Mouse (Mus musculus): Measurements from ENCODE around the gene Rpl38. TPM values are rescaled to one million over a fixed set of nuclear protein-coding genes. Genes with fewer than 3 reads are reported as not detected.

Gene Rpl38
- 839 and 864 TPM in 2 replicates for polyA plus RNA-seq (2016; fragmentation: Nextera tagmentation; extraction: Ambion mirVana)

DNA sequence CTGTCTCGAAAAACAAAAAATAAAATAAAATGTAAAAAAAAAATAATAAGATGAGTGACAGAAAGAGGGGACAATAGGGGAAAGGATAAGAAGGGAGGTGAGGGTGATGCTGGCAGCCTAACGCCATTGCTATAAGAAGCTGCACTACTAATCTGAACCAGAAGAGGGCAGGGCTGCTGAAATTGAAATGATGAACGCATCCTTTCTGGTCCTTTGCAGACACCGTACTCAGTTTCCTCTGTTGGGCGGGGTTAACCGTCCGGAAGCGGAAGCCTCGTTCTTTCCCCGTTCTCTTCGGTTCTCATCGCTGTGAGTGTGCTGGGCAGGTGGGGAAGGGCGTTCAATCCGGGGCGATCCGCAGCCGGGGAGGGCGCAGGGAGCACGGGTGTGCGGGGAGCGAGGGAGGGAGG is at the start of gene Rpl38:
Gene Rpl38 (plus strand): TSS at position 224 of the 410 bp plus-strand sequence.
- peak; percentile 85 for ATAC-seq (ENCODE audit: low FRiP score, low read depth)
- Histone ChIP-seq H3K27me3 (peaks cover 20% of the 10 kb centered on the region), H3K4me1 (peaks cover 22% of the 10 kb centered on the region), H3K9ac (replicated peaks) (peak within 1 kb of the TSS; percentile 94), H3K9me3 (no peaks in the 10 kb centered on the region), H3K27ac (replicated peaks) (peak within 1 kb of the TSS; percentile 89), H3K4me2 (replicated peaks) (peak within 1 kb of the TSS; percentile 98), H3K4me3 (peak within 1 kb of the TSS; percentile 77), H3K36me3 (peaks cover 32% of the 10 kb centered on the region)
- WGBS = 0% methylated on average over 19 of the region's 21 CpGs

DNA sequence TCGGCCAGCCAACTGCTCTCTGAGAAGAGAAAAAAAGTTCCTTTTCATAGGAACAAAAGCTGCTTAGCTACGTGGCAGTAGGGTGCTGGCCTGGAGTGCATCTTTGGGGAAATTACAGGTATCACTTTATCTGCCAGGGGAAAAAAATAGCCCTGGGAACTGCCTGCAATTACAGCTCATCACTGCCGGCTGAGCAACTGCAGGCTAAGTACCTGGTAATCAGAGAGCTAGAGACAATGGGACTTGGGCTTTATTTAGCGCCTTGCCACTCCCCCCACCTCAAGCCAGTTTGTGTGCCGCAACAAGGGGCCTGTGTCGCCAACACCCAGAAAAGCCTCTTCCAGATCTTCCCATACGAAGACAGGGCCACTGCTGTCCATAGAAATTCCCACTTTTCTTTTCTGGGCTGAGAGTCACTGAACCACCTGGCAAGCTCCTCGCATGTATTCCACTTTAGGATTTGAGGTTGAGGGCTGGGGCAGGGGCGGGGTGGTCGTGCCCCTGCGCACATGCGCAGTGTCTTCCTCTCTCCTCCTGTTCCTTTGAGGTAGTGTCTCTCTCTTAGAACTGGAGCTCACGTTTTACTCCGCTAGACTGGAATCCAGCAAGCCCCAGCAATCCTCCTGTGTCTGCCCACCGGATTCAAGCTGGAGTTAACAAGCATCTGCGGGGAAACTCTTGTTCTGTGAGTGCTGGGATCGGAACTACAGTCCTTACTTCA is 49.5 kb upstream of the Rpl38 start:
- H3K9me3 ChIP-seq = no peaks in the 10 kb centered on the region
- H3K9ac ChIP-seq (replicated peaks) = no peak overlapping the region
- H3K36me3 ChIP-seq = no peaks in the 10 kb centered on the region
- no peak for ATAC-seq (ENCODE audit: low FRiP score, low read depth)
- WGBS = 43% methylated on average over 17 of the region's 17 CpGs
- H3K4me3 ChIP-seq = no peak overlapping the region
- no peaks in the 10 kb centered on the region; the same call in 1 of the 2 replicates for H3K4me1 ChIP-seq
- no peak overlapping the region for H3K27ac ChIP-seq (replicated peaks)
- no peak overlapping the region for H3K4me2 ChIP-seq (replicated peaks)
- no peaks in the 10 kb centered on the region for H3K27me3 ChIP-seq

DNA sequence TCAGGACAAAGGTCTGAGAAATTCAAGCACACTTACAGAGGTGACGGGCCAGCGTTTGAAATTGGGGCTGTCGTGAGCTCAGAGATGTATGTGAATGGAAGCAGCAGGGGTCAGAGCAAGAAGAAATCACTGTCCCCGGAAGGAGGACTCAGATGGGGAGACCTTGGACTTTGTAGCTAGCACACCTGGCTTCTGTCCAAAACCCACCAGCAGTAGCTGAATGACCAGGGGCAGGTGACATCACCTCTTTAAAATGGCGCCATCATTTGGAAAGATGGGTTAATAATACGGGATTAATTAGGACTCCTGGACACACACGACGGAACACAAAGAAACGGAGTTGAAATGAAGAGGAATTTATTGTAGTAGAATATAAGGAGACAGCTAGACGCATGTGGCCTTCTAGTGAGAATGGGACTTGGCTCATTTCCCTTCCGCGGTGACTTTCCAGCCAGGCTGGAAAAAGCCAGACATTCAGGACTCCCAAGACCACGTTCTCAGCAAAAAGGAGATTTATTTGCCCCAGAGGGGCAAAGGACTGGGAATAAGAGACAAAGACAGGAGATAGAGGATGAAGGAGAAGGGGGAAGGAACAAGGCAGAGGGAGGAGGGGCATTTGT is 42.1 kb upstream of the Rpl38 start:
- Histone ChIP-seq H3K27me3 (no peaks in the 10 kb centered on the region), H3K4me1 (no peaks in the 10 kb centered on the region; the same call in 1 of the 2 replicates), H3K27ac (replicated peaks) (no peak overlapping the region), H3K4me3 (no peak overlapping the region), H3K9ac (replicated peaks) (no peak overlapping the region), H3K4me2 (replicated peaks) (no peak overlapping the region), H3K9me3 (peaks cover 7% of the 10 kb centered on the region), H3K36me3 (no peaks in the 10 kb centered on the region)
- WGBS = 80% methylated on average over 13 of the region's 13 CpGs
- no peak for ATAC-seq (ENCODE audit: low FRiP score, low read depth)

DNA sequence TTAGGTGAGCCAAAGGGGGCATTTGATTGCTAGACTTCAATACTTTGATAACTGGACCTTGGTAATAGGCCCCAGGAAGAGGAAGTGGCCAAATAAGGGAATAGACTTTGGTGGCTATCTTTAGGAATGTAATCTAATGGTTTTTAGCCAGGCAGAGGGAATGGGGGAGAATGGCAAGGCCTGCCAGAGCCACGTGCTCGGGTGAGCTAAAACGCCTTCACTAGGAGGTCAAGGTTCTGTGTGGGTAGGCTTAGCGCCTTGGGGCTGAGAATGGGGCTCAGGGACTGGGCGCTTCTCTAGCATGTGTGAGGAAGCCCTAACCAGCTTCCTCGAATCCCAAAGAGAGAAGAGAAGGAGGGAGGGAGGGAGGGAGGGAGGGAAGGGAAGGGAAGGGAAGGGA is 41.3 kb upstream of the Rpl38 start:
- ATAC-seq (ENCODE audit: low FRiP score, low read depth) = no peak
- no peaks in the 10 kb centered on the region; the same call in 1 of the 2 replicates for H3K4me1 ChIP-seq
- H3K4me3 ChIP-seq = no peak overlapping the region
- no peak overlapping the region for H3K27ac ChIP-seq (replicated peaks)
- 83% methylated on average over 5 of the region's 6 CpGs for WGBS
- H3K27me3 ChIP-seq = no peaks in the 10 kb centered on the region
- no peak overlapping the region for H3K4me2 ChIP-seq (replicated peaks)
- no peak overlapping the region for H3K9ac ChIP-seq (replicated peaks)
- H3K36me3 ChIP-seq = no peaks in the 10 kb centered on the region
- H3K9me3 ChIP-seq = peaks cover 7% of the 10 kb centered on the region

DNA sequence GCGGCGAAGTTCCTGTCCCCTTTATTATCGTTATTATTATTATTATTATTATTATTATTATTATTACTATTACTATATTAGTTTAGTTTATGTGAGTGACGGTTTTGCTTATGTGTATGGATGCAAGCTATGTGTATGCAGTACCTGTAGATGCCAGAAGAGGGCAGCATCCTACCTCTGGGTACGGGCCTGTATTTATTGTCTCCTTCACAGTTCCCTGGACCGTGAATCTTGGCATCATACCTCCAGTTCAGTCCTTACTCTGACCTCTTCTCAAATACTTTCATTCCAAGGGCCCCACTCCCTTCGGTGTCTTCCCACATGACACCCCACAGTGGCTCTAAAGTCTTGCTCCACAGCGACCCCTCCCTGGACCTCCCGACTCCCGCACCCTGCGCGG is 40.3 kb upstream of the Rpl38 start:
- no peak overlapping the region for H3K4me2 ChIP-seq (replicated peaks)
- H3K4me3 ChIP-seq = no peak overlapping the region
- H3K9me3 ChIP-seq = peaks cover 7% of the 10 kb centered on the region
- H3K4me1 ChIP-seq = no peaks in the 10 kb centered on the region; the same call in 1 of the 2 replicates
- no peak overlapping the region for H3K9ac ChIP-seq (replicated peaks)
- H3K36me3 ChIP-seq = no peaks in the 10 kb centered on the region
- no peak overlapping the region for H3K27ac ChIP-seq (replicated peaks)
- no peak for ATAC-seq (ENCODE audit: low FRiP score, low read depth)
- H3K27me3 ChIP-seq = no peaks in the 10 kb centered on the region
- 75% methylated on average over 12 of the region's 12 CpGs for WGBS

DNA sequence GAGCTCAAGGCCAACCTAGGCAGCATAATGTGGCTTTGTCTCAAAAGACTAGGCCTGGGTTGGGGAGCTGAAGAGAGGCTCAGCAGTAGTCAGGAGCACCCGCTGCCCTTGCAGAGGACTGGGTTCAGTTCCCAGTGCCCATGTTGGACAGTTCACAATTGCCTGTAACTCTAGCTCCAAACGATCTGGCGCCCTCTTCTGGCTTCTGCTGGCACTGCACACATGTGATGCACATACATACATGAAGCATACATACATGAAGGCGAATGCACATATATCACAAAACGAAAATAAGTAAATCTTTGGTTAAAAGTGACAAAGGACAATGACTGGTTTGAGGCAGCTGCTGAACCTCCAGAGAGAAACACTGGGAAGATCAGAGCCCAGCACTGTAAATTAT is 38.3 kb upstream of the Rpl38 start:
- H3K4me3 ChIP-seq = no peak overlapping the region
- no peak overlapping the region for H3K4me2 ChIP-seq (replicated peaks)
- no peaks in the 10 kb centered on the region for H3K36me3 ChIP-seq
- H3K27ac ChIP-seq (replicated peaks) = no peak overlapping the region
- H3K9ac ChIP-seq (replicated peaks) = no peak overlapping the region
- no peaks in the 10 kb centered on the region for H3K27me3 ChIP-seq
- no peaks in the 10 kb centered on the region; the same call in 1 of the 2 replicates for H3K4me1 ChIP-seq
- no peak for ATAC-seq (ENCODE audit: low FRiP score, low read depth)
- peaks cover 7% of the 10 kb centered on the region for H3K9me3 ChIP-seq
- WGBS = 83% methylated on average over 5 of the region's 5 CpGs

DNA sequence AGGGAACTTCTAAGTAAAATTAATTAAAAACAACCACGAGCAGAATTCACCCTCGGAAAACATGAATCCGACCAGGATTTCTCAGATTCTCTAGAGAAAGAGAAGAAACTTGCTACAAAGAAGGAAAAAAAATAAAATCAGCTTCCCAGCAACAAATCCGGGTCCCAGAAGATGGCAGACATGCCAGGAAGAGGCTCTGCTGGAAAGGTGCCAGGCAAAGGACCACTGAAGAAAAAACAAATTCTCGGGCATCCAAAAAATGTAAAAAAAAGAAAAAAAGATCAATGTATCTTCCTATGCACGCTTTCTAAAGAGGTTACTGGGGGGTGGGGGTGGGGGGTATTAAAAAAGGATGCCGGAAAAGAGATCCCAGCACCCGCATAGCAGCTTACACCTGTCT is 36.1 kb upstream of the Rpl38 start:
- ATAC-seq (ENCODE audit: low FRiP score, low read depth) = no peak
- WGBS = 76% methylated on average over 8 of the region's 8 CpGs
- Histone ChIP-seq H3K4me1 (peaks cover 12% of the 10 kb centered on the region), H3K9me3 (peaks cover 7% of the 10 kb centered on the region), H3K27ac (replicated peaks) (no peak overlapping the region), H3K27me3 (peaks cover 9% of the 10 kb centered on the region), H3K4me2 (replicated peaks) (no peak overlapping the region), H3K9ac (replicated peaks) (no peak overlapping the region), H3K4me3 (no peak overlapping the region), H3K36me3 (no peaks in the 10 kb centered on the region)

DNA sequence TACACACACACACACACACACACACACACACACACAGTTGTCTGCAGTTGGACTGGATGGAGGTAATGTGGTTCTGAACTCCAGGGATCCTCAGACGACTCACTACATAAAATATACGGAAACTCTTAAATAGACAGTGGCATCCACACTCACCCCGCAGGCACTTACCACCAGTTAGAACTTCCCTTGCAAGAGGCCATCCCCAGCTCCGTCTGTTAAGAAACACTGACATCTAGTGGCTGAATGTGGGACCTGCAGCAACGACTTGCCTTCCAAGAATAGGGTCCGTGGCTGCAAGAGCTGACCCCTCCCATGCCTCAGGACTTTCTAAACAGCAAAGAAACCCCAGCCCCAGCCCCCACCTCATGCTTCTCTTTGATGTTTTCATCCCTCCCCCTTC is 32.0 kb upstream of the Rpl38 start:
- Histone ChIP-seq H3K27ac (replicated peaks) (no peak overlapping the region), H3K27me3 (peaks cover 45% of the 10 kb centered on the region), H3K4me1 (peaks cover 32% of the 10 kb centered on the region), H3K36me3 (no peaks in the 10 kb centered on the region), H3K4me3 (no peak overlapping the region), H3K9ac (replicated peaks) (no peak overlapping the region; the same call in 1 of the 2 replicates), H3K4me2 (replicated peaks) (peak overlapping the region; percentile 34), H3K9me3 (no peaks in the 10 kb centered on the region)
- 2% methylated on average over 6 of the region's 6 CpGs for WGBS
- peak; percentile 63 for ATAC-seq (ENCODE audit: low FRiP score, low read depth)

DNA sequence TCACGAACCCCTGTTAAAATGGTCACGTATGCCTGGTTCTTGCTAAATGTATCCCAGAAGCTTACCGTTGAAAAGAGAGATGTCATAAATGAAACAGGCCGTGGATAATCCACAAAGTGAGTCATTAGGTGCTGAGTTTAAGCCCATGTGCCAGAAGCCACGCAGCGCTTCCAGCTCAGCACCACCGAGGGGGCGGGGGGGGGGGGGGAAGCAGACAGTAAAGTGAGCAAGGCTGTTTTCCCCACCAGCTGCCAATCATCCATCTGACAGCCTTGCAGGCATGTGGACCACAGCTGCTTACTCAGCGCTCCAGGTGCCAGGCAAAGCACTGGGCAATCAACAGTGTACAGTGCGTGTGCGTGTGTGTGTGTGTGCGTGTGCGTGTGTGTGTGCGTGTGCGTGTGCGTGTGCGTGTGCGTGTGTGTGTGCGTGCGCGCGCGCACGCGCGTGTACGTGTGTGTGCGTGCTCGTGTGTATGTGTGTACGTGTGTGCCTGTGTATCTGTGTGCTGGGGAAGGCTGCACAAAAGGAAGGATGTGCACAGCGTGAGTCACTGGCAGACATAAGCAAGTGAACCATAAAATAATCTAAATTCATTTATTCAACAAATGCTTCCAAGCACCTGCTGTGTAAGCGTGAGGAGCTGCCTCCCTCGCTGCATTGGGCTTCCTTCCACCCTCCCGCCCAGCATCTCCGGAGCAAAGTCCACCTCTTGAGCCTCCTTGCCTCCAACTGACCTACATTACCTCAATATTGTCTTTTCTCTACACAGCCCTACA is 31.4 kb upstream of the Rpl38 start:
- Histone ChIP-seq H3K4me1 (peaks cover 32% of the 10 kb centered on the region), H3K4me2 (replicated peaks) (peak overlapping the region; percentile 34), H3K9ac (replicated peaks) (no peak overlapping the region; the same call in 1 of the 2 replicates), H3K9me3 (no peaks in the 10 kb centered on the region), H3K4me3 (no peak overlapping the region), H3K27ac (replicated peaks) (0 out of 2 replicates have a peak overlapping the region, but pooled peaks have one; percentile 20), H3K27me3 (peaks cover 45% of the 10 kb centered on the region), H3K36me3 (no peaks in the 10 kb centered on the region)
- WGBS = 60% methylated on average over 34 of the region's 35 CpGs
- ATAC-seq (ENCODE audit: low FRiP score, low read depth) = peak; percentile 36; the same call in 1 of the 2 replicates

DNA sequence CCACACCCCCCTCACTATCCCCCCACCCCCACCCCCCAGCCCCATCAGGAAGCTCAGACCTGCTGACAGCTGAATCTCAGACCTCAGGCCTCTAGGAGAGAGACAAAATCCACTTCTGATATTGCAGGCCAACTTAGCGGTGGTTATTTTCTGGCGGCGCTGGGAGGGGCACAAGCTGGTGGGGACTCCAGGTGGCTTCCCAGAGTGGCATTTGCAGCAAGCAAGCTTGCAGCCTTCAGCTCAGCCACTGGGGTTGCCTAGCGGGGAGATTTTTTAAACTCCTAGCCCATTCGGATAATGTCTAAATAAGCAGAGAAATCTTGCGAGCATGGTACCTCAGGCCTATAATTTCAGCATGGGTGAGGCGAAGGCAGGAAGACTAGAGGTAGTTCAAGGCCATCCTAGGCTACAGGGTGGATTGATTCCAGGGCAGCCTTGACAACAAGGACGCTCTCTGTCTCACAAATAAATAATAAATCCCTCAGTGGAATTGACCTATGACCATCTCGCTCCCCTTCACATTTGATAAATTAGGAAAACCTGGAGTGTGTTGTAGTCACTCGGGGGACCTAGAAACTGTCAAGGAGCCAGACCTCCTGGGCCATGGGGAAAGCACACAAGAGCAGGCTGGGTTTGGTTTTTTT is 29.6 kb upstream of the Rpl38 start:
- 64% methylated on average over 10 of the region's 10 CpGs for WGBS
- Histone ChIP-seq H3K9me3 (no peaks in the 10 kb centered on the region), H3K4me2 (replicated peaks) (no peak overlapping the region), H3K27me3 (peaks cover 45% of the 10 kb centered on the region), H3K4me3 (no peak overlapping the region), H3K4me1 (peaks cover 32% of the 10 kb centered on the region), H3K36me3 (no peaks in the 10 kb centered on the region), H3K27ac (replicated peaks) (no peak overlapping the region), H3K9ac (replicated peaks) (no peak overlapping the region)
- ATAC-seq (ENCODE audit: low FRiP score, low read depth) = no peak

DNA sequence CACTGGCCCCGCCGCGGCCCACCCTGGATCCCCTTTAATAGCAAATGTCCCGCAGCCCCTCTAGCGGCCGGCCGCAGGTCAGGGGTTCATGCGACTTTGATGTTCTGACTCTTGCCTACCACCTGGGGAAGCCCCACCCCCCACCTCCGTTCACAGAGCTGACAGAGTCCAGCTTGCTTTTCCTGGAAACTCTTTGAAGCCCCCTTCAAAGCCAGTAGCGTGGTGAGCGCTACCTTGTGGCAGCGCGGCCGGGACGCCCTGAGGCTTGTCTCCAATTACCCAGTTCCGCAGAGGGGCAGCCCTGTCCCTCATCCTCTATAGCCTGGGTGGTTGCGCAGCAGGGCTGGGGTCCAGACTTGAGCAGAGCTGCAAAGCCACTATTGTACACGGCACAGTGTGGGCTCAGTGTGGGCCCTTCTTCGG is 28.6 kb upstream of the Rpl38 start:
- ATAC-seq (ENCODE audit: low FRiP score, low read depth) = no peak
- WGBS = 3% methylated on average over 19 of the region's 19 CpGs
- Histone ChIP-seq H3K27me3 (peaks cover 45% of the 10 kb centered on the region), H3K9ac (replicated peaks) (no peak overlapping the region), H3K4me1 (peaks cover 32% of the 10 kb centered on the region), H3K4me2 (replicated peaks) (peak overlapping the region; percentile 35), H3K4me3 (peak overlapping the region; percentile 5; the same call in 1 of the 2 replicates), H3K36me3 (no peaks in the 10 kb centered on the region), H3K27ac (replicated peaks) (no peak overlapping the region), H3K9me3 (no peaks in the 10 kb centered on the region)

Measured in midbrain, embryonic 12.5 days (tissue).